Mouse (Mus musculus): Measurements from ENCODE around the gene Galnt16.

Gene Galnt16

DNA sequence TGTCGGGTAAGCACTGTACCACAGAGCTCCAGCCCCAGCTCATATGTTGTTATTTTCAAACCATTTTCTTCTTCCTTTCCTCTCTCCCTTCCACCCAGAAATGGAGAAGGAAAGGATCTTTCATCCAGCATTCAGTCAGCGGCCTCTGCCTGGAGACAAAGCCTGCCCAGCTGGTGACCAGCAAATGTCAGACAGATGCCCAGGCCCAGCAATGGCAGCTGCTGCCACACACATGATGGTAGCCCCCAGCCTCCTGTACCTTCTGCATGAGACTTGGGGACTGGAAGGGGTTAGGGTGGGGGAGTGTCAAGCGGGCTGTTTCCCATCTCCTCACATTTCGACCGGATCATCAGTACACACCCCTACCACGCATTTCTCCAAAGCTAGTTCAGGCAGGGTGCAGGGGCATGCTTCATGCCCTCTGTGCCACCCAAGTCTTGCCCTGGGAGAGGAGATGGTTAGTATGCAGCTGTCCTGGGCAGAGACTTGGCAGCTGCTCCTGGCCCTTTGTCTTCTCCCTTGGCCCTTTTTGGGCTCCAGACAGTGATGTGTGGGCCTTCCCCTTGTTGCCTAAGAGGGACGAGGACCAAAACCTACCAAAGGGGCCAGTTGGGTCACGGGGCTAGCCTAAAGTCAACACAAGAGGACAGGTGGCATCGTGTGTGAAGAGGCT, 83.7 kb downstream of the Galnt16 start:
- no peak for DNase-seq

DNA sequence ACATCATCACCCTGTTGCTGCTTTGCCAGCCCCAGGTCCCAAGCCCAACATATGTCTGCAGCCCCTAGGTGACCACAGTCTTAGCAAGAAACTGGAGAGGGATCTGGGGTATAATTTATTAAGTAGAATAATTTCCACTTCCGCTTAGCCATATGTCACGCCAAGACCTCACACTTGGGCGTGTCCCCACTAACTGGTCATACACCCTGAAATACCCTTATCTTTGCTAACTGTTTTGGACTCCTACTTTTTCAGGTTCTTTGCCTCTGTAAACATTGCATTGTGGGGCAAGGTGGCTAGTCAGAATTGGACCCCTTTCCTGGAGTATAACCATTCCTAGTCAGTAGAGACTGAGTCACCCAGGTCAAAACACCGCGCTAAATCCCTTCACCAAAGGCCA, 84.4 kb downstream of the Galnt16 start:
- DNase-seq = no peak

DNA sequence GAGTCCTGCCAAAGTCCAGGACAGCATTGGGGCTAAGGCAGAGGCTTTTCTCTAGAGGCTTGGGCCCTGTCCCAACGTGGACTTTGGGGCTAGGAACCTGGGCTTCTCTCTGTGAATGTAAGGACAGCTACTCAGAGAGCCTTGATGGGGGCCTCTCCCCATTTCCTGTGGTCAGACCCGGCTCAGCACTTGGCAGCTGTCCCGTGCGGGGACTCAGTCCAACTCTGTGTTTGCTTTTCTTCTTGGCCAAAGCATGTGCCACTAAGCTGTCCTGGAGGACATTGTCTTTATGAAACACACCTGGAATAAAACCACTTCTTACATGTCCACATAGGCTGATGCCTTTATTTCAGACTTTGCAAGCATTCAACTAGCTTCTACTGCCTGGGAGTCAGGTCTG, 85.5 kb downstream of the Galnt16 start:
- DNase-seq = no peak

DNA sequence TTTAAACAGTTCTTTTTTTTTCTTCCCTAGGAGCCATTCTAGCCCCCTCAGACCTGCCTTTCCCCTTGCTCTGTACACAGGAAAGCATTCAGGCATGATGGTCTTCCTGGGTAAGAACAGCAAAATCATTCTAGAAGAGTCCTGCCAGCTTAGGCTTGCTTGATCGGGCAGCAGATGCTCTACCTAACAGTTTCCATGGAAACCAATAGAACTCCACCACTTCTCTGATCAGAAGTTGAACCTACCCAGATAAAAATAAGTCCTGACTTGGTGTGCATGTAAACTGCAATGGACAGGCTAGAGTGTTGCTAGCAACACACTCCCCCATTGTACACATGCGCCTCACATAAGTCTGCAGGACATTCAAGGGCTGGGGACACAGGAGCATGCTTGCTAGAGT, 86.1 kb downstream of the Galnt16 start:
- no peak for DNase-seq

DNA sequence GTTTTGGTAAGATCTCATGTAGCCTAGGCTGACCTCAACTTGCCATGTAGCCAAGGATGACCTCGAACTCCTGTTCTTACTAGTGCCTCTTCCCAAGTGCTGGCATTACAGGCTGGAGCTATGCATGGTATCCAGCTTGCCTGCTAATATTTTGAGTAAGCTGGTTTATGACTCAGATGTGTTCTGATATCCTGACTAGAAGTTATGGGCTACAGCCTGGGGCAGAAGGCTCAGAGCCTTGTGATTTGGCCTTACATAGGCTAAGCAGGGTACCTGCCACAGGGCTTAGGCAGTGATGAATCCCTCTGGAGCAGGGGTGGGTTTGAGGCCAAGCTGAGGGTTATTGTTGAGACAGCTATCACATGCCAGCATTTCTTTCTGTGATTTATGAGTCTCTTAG, 90.5 kb downstream of the Galnt16 start:
- DNase-seq = no peak

DNA sequence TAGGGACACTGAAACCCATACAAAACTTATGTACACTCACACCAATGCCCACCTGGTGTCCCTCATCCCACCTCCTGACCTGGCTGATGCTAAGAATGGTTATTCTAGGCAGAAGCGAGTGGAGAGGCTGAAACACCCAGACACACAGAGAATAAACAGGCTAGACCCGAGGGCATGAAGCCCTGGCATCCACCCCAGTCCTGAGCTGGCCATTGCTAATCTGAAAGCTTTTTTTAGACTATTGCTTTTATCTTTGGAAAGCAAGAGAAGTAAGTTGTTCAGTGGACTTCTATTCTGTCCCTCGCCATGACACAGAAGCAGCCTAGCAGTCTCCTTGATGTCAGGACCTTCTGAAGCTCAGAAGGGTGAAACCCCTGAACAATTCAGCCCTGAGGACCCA, 91.9 kb downstream of the Galnt16 start:
- no peak for DNase-seq

DNA sequence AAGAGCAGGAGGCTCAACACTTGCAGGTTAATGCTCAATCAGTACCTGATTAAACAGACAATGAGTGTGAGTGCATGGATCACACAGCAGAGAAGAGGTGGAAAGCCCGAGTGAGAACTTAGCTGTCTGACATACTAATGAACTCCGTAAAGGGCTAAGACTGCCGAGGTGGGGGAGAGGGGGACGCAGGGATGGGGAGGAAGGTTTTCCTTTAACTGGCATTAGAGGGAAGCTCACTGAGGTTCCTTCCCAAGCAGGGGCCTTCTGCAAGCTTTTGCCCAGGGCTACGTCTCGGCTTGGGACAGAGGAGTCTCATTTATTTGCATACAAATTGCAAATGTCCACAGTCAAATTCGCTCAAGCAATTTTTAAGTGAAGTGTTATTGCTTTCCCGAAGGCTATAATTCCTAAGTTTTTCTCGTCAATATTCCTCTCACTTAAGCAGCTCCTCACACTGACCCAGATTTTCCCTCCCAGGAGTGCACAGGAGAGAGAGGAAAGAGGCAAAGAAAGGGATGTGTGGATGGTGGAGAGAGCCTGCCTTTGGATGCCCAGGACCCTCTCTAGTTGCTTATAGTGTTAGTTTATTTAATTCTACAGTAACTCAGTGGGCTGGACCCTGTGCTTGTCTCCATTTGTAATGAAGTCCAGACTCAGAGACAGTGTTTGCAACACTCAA, 94.2 kb downstream of the Galnt16 start:
- no peak for DNase-seq

DNA sequence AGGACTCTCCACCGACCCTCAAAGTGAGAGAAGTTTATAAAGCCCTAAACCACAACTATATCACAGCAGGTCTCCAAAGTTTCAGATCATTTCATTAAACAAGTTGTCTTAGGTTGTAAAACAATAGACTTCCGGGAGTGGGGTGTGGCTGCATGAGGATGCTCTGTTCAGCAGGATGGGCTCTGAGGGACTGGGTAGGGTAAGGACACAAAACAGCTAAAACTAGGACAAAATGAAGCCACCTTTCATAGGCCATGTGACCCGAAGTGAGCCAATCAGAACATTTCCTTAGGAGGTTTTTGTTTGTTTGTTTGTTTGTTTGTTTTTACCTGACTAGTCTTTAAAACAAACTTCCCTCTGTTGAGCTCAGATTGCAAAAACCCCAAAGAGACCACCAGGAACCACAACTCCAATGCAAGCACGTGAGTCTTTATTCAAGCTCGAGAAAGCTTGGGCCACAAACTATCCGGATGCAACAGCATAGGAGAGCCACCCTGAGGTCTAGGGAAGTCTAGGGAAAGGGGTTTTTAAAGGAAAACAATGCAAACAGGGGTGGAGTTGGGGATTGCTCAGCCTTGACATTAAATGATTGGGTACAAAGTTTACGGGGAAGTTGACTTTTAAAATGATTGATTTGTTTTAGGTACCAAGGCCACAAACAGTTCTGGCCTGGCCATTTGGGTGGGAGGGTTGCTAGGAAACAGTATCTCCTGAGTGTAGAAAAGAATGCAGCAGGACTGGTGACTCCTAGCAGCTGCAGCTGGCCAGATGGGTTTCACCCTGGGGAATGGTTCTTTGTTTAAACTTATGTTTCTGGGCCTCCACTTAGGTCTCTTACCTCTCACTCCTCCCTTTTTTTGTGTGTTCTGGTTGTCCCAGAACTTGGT, 97.5 kb downstream of the Galnt16 start:
- DNase-seq = no peak

DNA sequence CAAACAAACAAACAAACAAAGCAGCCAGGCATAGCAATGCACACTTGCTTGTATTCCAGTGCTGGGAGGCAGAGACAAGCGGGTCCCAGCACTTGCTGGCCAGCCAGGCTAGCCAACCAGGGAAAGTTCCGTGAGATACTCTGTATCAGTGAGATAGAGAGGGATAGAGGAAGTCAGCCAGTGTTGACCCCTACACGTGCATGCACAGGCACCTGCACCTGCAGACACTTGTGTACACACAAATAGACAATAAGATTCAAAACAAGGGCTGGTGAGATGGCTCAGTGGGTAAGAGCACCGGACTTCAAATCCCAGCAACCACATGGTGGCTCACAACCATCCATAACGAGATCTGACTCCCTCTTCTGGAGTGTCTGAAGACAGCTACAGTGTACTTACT, 102.4 kb downstream of the Galnt16 start:
- no peak for DNase-seq

DNA sequence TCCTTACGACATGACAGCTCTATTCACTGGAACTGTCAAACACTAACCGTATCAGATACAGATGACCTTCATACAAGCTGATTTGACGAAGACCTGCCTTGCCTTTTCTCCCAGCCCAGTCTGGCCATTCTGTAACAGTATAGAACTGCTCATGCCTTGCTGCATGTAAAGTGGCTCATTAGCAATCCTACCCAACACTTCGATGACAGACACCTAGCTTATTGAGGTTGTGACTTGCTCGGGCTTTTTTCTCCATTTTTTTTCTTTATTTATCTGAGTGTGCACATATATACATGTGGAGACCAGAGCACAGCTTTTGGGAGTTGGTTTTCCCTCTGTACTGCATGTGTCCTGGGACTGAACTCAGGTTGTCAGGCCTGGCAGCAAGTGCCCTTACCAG, 113.7 kb downstream of the Galnt16 start:
- DNase-seq = no peak

DNA sequence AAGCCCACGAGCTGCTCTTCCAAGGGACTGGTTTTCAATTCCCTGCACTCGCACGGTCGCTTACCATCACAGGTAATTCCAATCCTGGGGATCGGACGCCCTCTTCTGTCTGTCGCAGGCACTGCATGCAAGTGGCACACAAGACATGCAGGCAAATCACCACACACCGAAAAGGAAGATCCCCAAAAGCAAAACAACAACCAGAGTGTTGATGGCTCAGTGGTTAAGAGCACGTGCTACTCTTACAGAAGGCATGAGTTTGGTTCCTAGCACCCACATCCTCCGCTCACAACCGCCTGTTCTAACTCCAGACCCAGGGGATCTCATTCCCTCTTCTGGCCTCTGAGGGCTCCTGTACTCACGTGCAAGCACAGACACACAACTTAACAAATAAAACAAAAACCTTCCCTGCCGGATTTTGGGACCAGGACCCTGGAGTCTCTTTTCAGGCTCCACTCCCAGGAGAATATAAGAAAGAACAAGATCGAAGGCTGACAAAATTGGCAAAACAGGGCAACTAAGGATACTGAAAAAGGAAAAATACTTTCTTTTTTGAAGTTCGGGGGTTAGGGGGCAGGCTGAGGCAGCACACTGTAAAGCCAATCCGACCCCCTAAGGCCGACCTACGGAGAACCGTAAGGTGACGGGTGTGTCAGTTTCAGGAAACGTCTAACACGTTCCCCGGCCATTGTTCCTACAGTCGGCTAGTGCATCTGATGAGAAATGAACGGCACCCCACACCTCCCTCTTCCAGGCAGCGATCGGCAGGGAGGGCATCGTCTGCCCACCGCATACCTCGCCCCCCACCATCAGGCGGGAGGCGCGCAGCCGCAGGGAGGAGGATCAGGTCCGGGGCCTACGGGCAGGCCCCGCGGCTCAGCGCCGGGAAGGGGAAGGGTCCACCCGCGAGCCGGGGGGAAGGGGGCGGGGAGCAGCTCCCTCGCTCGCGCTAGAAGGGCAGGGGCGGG, 124.9 kb downstream of the Galnt16 start:
- DNase-seq = peak; percentile 79 to 82

DNA sequence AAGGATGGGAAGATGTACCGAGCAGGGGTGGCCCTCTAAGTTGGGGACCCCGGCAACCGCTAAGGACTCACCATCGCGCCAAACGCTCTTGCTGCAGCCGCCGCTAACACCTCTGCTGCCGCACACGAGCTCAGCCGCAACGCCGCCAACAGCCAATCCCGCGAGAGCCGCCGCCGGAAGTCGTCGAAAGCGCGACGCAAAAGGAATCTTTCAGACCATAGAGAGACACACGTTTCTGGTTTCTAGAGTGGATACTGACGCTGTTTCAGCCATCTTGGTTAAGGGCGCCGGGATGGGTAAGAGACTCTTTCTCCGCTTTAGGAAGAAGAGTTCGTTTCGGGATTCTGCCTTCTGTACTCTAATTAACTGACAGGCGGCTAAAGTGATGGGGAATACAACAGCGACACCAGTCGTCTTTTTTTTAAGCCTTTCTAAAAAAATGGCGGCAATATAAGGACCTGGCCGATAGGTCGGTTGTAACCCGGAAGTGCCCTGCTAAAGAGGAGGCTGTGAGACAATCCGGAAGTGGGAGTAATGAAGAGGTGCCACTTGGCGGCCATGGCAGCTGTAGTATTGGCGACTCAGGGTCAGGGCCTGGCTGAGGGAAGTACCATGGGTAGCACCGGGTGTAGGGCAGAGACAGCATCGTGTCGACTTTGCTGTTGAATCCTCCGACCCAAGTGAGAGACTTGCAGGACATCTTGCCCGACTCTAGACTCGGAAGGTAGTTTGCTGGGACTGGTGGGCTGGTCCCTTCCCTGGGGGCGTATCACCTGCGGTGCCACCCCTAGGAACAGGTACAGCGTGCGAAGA, 125.8 kb downstream of the Galnt16 start, which contains the start of the genes Slc39a9 and Erh:
Gene Slc39a9 (plus strand): TSS at position 191 of the 813 bp plus-strand sequence.
Gene Erh (minus strand): TSS at position 649 of the 813 bp plus-strand sequence.
- peak; percentile 92 for DNase-seq

DNA sequence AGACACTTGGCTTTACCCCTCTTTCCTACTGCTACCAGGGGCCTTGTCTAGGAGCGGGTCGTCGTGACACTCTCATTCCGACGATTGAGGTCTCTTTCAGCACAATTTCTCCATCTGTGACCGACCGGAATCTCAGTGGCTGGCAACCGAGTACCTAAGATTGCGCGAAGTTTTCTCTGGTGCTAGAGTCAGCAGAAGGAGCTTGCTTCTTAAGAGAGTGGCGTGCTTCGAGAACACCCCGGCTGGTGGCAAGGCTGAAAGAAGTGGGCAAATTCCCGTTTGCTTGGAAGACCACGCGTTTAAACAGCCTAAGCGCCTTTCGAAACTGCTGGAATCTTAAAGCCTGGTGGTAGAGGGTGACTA, 126.4 kb downstream of the Galnt16 start:
- no peak for DNase-seq

DNA sequence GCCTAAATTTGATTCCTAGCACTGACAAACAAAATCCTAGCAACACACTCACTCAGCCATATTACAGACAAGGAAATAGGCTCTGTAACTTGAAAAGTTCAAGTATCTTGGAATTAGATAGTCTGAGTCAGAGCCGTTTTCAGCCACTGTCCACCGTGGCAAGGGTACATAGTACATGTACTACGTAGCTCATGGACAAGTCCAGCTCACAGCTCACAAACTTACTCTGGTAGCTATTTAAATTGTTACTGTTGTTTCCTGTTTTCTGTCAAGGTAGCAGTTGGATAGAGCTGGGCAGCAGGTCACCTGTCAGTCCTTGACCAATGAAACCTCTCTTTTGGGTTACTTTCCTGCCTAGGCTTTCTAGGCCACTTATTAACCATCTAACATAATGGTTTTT, 128.3 kb downstream of the Galnt16 start:
- no peak for DNase-seq

DNA sequence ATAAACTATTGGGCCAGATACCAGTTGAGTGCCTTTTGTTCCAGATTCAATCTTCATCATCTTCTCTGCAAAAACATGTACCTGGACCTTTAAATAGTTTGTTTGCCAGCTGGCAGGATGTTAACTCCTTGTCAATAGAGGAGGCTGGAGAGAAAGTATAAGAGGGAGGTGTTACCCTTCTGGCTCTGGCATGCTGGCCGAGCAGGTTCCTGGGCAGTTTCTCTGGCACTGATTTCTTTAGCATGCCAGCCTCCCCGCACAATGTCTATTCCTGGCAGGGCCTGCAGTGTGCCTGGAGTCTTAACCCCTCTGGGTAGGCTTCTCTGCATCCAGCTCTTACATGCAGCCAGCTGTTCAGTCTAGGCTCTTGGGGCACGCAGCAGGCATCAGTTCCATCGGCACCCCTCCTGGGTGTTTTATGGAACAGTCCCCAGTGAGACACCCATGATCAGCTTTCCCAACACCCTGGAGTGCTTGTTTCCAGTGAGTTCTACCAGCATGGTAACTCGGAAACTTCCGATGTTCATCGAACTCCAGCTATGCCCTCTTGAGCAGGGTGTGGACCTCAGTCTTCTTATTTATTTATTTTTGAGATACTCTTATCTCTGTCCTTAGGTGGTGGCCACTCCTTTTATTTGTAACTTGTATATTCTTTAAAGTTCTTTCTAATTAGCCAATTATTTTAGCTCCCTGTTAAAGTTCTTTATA, 136.0 kb downstream of the Galnt16 start:
- DNase-seq = no peak

DNA sequence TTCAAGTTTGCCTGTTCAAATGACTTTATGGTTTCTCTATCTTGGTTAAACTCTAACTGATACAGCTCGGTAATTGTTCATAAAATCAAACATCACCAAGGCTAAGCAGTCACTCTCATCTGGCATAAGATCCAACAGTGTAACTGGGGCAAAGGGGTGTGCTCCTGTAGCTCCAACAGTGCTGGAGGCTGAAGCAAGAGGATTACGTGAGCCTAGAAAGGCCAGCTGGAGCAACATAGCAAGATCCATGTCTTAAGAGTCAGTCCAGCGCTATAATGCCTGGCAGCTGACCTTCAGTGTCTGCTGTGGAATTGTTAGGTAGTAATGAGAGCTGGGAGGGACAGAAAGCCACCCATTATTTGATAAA, 136.6 kb downstream of the Galnt16 start:
- DNase-seq = no peak

DNA sequence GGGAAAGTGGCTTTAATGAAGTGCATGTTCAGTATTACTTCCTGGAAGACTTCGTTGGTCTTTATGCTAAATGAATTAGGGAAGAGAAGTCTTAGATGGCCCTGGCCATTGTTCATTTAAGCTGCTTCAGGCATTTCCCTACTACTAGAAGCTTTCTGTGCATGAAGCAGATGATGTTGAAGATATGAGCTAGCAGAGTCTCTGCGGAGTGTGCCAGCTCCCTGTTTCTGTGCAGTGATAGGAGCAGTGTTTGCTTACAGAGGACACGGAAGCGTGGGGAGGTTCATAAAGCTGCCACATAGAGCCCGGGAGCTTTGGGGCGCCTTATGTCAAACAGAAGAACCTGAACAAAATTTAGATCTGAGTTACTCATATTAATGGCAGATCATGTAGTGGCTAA, 140.6 kb downstream of the Galnt16 start:
- no peak for DNase-seq

DNA sequence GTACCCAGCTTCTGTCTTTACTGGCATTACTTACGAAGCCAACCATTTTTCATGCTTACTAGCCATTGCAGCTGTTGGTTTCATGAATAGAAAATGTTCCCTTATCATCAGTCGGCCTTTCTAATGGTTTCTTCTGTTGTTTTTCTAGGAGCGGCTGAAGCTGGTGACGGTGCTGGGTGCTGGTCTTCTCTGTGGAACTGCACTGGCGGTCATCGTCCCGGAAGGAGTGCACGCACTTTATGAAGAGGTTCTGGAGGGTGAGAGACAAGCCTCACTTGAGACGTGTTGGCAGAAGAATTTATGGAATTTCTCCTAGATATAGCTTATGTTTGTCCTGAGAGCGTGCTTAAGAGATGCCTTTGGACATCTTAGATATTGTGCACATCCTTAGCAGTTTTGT, 144.2 kb downstream of the Galnt16 start:
- no peak for DNase-seq

DNA sequence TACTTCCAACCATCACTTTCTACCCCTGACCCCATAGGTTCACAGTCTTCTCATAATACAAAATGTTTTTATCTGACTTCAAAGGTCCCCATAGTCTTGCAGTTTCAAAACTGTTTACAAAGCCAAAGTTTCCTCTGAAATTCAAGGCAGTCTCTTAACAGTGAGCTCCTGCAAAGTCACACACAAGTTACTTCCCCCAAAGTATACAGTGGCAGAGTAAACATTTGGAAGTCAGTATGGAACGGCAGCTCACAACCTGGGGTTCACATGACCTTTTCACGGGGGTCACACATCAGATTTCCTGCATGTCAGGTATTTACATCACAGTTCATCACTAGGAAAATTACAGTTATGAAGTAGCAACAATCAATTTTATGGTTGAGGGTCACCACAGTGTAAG, 145.9 kb downstream of the Galnt16 start:
- no peak for DNase-seq

DNA sequence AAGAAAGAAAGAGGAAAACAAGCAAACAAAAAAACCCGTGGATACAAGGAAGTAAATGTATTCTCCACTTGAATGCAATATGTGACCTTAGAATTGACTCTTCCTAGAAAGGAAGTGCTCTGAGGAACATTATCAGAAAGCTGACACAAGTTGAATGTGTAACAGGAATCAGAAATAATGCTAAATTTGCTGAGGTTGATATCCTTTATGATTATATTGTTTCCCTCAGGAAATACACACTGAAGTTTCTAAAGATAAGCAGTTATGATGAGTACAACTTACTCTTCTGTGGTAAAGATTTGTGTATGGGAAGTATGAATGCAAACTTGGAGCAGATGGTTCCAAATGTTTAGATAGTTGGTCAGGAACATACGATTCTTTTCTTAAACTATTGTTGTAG, 150.3 kb downstream of the Galnt16 start:
- no peak for DNase-seq

DNA sequence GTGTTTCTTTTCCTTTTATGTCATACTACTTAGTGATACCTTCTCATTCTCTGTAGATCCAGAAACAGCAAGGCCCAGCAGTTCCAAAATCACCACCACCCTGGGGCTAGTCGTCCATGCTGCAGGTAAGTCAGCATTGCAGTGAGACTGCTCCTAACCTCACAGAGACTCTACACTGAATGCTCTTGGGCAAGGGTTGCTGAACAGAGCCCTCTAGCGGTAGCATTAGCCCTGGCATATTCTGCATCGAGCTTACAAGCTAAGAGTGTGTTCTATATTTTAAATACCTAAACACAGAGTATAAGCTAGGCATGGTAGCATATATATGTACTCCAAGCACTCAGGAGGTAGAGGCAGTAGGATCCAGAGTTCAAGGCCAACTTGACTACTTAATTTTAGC, 155.1 kb downstream of the Galnt16 start:
- DNase-seq = peak; percentile 38 to 46
